Mouse (Mus musculus) kidney, adult 2 months (tissue): Measurements from ENCODE around the gene Cela1.

Experiments
- CTCF ChIP-seq: fragments of 200-500 bp; conservative IDR thresholded peaks from 2 replicates; pipeline ENCODE4 v1.5.1; 2011; ENCODE audit warnings: low read depth, mild to moderate bottlenecking, control low read depth, low read length, moderate library complexity, mixed read lengths; ENCODE audit not compliant: insufficient read depth, insufficient read length
- POLR2A ChIP-seq: fragments of 200-500 bp; IDR thresholded peaks from one replicate; pipeline ENCODE4 v1.6.1; 2011; ENCODE audit warnings: low read depth, low read length, control low read depth

DNA sequence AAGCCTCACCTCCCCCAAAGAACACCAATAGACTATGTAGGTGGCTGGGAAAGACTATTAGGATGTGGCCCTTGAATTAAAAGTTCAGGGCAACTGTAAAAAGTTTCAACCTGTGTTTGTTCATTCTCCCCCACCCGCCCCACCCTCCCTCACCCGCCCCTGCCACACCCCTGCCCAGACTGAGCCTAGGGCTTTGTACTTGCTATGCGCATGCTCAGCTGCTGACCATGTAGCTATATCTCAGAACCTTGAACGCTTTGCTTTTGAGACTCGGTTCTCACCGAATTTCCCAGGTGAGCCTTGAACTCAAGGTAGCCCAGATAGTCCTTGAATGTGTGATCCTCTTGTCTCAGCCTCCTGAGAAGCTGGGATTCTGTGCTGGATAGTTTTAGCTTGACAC lies 14.1 kb upstream of the Cela1 start:
- TF ChIP-seq CTCF (no peak), POLR2A (no peak)
